ENCODE assay signal across 8 mouse cellular contexts in the genomic region with DNA sequence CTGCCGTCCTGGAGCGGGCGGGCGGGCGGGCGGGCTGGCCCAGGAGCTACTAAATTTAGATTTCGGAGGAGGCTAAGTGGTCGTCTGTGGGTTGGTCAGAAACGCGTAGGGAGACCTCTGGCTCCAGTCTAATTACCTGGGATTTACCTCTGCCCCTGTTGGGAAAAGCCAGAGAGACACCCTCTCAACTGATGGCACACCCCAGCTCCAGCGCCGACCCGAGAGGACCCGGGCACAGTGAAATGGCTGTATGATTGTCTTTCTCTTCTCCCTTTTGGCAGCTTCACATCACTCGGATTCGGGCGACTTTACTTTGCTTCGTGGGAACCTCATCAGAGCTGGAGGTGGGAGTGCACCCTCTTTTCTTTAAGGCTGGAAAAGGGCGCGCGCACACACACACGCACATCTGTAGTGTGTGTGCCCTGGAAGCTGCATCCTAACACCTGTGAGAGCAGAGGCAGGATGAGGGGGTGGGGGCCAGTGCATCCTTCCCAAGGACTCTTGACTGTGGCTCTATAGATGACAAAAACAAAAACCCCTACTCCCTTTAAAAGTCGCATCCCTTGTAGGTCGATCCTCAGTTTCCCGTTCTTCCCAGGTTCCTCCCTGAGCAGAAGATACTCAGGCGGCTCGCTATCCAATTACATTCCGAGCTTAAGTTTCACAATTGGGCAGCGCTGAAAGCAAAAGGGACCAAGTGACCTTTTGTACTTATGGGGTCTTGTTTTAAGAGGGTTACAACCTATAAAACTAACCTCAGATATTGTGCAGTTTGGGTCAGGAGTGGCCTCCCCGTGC. TPM values are rescaled to one million over a fixed set of nuclear protein-coding genes. Genes with fewer than 3 reads are reported as not detected.
DNase-seq lines count a peak whose midpoint lies in the region; ATAC-seq lines count a peak whose summit lies in the region.

No protein-coding gene starts in this region.

- H3K4me3 ChIP-seq in forebrain, embryonic 13.5 days = peak overlapping the region; percentile 88
- peak overlapping the region; percentile 93 for H3K4me3 ChIP-seq in midbrain, embryonic 16.5 days (ENCODE audit: low read depth, low read length)

- H3K4me1 ChIP-seq in forebrain, embryonic 13.5 days = peaks cover 34% of the 10 kb centered on the region
- peaks cover 24% of the 10 kb centered on the region for H3K4me1 ChIP-seq in midbrain, embryonic 16.5 days (ENCODE audit: control insufficient read depth, insufficient read depth, low read length)

- H3K36me3 ChIP-seq in forebrain, embryonic 13.5 days (ENCODE audit: poor library complexity, severe bottlenecking) = peaks cover 36% of the 10 kb centered on the region
- peaks cover 21% of the 10 kb centered on the region for H3K36me3 ChIP-seq in midbrain, embryonic 16.5 days (ENCODE audit: control insufficient read depth, insufficient read depth, low read length)

- ATAC-seq in forebrain, embryonic 13.5 days = peak; percentile 58
- ATAC-seq in midbrain, embryonic 16.5 days = peak; percentile 55

- intact Hi-C loops in left cerebral cortex, postnatal 14 days (cut with DNase I) = no loop called here

- peak overlapping the region; percentile 99 for H3K9ac ChIP-seq in forebrain, embryonic 13.5 days
- peak overlapping the region; percentile 100 for H3K9ac ChIP-seq in midbrain, embryonic 16.5 days (ENCODE audit: low read depth, low read length)

- no peaks in the 10 kb centered on the region for H3K9me3 ChIP-seq in forebrain, embryonic 13.5 days (replicated peaks)
- H3K9me3 ChIP-seq in midbrain, embryonic 16.5 days (replicated peaks; ENCODE audit: control insufficient read depth, low read length, poor library complexity, severe bottlenecking) = no peaks in the 10 kb centered on the region

- WGBS in forebrain, embryonic 13.5 days = under 1% methylated on average over 23 of the region's 30 CpGs
- WGBS in midbrain, embryonic 16.5 days = under 1% methylated on average over 29 of the region's 30 CpGs

- H3K4me2 ChIP-seq in forebrain, embryonic 13.5 days = peak overlapping the region; percentile 94
- H3K4me2 ChIP-seq in midbrain, embryonic 16.5 days (ENCODE audit: low read length) = peak overlapping the region; percentile 89

- peak; percentile 33 to 34 for DNase-seq in left cerebral cortex, adult 8-10 months (ENCODE audit: low spot score in 2 of 2)
- no peak for DNase-seq in left cerebral cortex, postnatal 14 days (ENCODE audit: low spot score in 2 of 2)
- peak; percentile 32 for DNase-seq in brain, adult 2 months (ENCODE audit: low read depth, low spot score)
- peak; percentile 34 for DNase-seq in kidney, postnatal 10 days
- DNase-seq in T-cell, adult 2 months (ENCODE audit: low spot score) = no peak
- no peak for DNase-seq in frontal cortex, postnatal 25 days (ENCODE audit: low spot score in 2 of 2)

- 0 out of 2 replicates have a peak, but pooled peaks cover 8% of the 10 kb centered on the region for H3K27me3 ChIP-seq in forebrain, embryonic 13.5 days
- H3K27me3 ChIP-seq in midbrain, embryonic 16.5 days (ENCODE audit: control insufficient read depth, insufficient read depth, low read depth, low read length) = no peaks in the 10 kb centered on the region; the same call in 1 of the 2 replicates

- H3K27ac ChIP-seq in forebrain, embryonic 13.5 days = peak overlapping the region; percentile 95
- peak overlapping the region; percentile 98 for H3K27ac ChIP-seq in midbrain, embryonic 16.5 days (ENCODE audit: low read length)

RNA-seq across cellular contexts. Expression of gene Zfp821, which starts 0.9 kb away (rescaled TPM):
- 10 to 100 TPM; 38.5 to 41.9 (median 39.0) TPM for total RNA-seq in left cerebral cortex, adult 8-10 months (2022)
- 10 to 100 TPM; 55.9 to 57.1 TPM for total RNA-seq in left cerebral cortex, postnatal 14 days (2021)
- polyA plus RNA-seq in forebrain, embryonic 13.5 days (2015; fragmentation: Nextera tagmentation; extraction: Ambion mirVana) = 71.3 and 73.1 TPM in 2 replicates
- polyA plus RNA-seq in midbrain, embryonic 16.5 days (2015; fragmentation: Nextera tagmentation; extraction: Ambion mirVana) = 69.6 and 76.1 TPM in 2 replicates

RNA-seq across cellular contexts. Expression of gene Ist1, which starts 13.2 kb away (rescaled TPM):
- 10 to 100 TPM; 71.8 to 75.1 (median 72.0) TPM for total RNA-seq in left cerebral cortex, adult 8-10 months (2022)
- total RNA-seq in left cerebral cortex, postnatal 14 days (2021) = 10 to 100 TPM; 75.4 to 77.3 TPM
- polyA plus RNA-seq in forebrain, embryonic 13.5 days (2015; fragmentation: Nextera tagmentation; extraction: Ambion mirVana) = 165 and 177 TPM in 2 replicates
- polyA plus RNA-seq in midbrain, embryonic 16.5 days (2015; fragmentation: Nextera tagmentation; extraction: Ambion mirVana) = 158 and 171 TPM in 2 replicates

RNA-seq across cellular contexts. Expression of gene Atxn1l, which starts 31.3 kb away (rescaled TPM):
- total RNA-seq in left cerebral cortex, adult 8-10 months (2022) = 10 to 100 TPM; 39.5 to 50.7 (median 43.0) TPM
- 10 to 100 TPM; 41.4 to 41.8 TPM for total RNA-seq in left cerebral cortex, postnatal 14 days (2021)
- polyA plus RNA-seq in forebrain, embryonic 13.5 days (2015; fragmentation: Nextera tagmentation; extraction: Ambion mirVana) = 4.0 and 4.6 TPM in 2 replicates
- 3.7 and 5.1 TPM in 2 replicates for polyA plus RNA-seq in midbrain, embryonic 16.5 days (2015; fragmentation: Nextera tagmentation; extraction: Ambion mirVana)

Comparison
In these comparisons a context has a peak if more than half of its experiments do, and no peak if none do; other contexts are left out.
1. DNase-seq: peak in left cerebral cortex, adult 8-10 months (2 of 2), brain, adult 2 months (single experiment) and kidney, postnatal 10 days (single experiment); none in left cerebral cortex, postnatal 14 days (0 of 2), T-cell, adult 2 months (single experiment) and frontal cortex, postnatal 25 days (0 of 2).